Mouse (Mus musculus) hindlimb bud, embryonic 11.5 days (tissue): ENCODE results near the gene Tlcd2.
"Not testable (repeated sequence)": the region's sequence is repeated elsewhere in the genome, so short reads cannot be mapped to it uniquely, and the experiment has no call there.

Experiments
- DNase-seq: peaks from one replicate; pipeline ENCODE4 v3.0.0-alpha.2; 2012; ENCODE audit warnings: low read depth, low spot score; ENCODE audit errors: extremely low spot score

Gene Tlcd2

DNA sequence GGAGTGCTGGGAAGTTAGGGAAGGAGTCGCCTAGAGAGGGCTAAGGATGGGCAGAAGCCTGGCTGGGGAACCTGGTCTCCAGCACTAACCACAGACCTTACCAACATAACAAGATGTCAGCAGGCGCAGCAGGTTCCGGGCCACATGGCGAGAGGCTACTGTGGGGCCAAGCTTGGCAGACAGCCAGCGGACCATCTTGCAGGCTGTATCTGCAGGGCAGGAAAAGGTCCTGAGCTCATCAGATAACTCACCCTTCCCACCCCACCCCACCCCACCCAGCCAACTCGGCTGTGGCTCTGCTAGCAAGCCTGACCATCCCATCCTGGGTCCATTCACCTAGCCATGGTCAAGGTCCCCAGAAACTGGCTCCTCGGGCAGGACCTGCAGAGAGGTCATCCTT is 11.8 kb upstream of the Tlcd2 start:
- no peak for DNase-seq

DNA sequence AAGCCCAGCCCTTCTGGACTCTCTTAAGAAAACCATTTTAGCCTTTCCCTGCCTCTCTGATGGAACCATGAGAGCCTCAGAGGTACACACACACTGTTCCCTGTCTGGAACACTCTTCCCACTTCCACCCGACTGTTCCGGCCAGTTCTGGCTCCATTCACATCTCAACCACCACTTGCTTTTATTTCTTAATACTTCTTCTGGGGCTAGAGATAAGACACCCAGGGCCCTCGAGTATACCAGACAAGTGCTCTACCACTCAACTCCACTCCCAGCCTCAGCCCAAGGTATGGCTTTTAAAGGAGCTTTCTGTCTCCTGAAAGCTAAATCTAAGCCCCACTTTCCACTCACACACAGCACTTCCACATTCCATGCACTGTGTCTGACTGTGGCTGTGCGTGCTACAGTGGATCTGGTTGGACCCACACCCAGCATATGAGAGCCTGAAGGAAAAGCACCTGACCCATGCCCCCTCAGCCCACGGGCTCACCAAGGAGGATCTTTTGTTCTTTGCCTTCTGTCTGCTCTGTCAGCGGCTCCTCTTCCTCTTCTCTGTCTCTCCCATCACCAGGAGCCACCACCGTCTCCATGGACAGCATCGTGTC is 11.1 kb upstream of the Tlcd2 start:
- no peak for DNase-seq

DNA sequence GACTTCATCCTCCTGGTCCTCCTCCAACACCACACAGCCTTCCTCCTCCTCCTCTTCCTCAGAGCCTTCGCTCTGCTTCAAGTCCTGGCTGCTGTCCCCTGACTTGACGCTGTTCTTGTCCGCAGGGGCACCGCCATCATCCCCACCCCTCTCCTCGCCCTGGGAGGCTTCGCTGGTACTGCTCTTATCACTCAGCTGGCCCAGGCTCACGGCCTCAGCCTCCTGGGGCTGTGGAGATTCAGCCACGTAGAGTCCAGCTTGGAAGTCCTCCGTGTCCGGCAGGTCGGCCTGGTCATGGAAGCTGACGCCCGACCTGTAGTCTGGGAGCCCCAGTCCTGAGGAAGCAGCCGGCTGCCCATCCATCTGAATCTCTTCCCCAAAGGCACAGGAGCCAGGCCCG is 10.6 kb upstream of the Tlcd2 start:
- no peak for DNase-seq

DNA sequence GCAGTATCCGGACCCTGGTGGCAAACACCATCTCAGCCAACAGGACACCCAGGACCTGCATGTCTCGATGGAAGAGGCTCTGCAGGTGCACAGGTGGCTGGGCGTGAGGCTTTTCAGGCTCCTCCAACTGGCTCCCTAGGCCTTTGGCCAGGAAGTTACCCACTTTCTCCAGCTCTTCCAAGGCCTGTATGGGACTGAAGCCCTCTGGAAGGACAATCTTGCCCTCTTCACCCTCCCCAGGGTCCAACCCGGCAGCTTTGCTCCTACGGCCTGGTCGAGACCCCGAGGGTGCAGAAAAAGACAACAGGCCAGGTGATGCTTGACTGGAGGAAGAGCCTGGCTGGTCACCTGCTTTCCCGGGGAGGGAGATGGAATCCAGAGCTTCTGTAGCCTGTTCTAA is 9.4 kb upstream of the Tlcd2 start:
- DNase-seq = no peak

DNA sequence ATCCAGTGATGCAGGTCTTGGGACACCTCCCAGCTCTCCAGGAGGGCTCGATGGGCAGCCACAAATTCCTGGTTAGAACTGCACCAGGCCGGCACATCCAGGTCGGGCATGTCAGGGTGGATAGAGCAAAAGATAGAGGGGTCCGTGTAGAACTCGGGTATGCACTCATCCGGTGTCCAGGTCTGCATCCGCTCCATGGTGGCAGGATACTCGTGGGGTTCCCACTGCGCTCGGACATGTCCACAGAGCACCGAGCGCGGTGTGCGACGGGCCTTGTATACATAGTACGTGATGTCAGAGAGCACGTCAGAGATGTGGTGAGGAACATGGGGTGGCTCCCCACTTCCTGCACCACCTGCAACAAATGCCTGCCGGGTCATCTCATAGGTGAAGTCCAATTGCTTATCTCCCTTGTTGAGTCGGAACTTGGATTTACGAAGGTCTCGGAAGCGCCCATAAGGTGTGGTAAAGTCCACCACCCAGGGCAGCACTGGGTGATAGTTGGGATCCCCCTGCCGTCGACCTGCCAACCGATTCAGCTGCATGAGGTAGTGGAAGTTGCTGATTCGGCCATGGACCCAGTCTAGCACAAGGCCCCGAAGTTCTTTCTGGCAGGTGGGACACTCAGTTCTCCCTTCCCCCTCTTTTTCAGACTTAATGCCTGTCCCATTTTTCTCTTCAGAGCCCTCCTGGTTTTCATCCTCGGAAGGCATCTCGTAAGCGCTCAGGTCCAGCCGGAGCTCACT is 8.5 kb upstream of the Tlcd2 start:
- DNase-seq = no peak

DNA sequence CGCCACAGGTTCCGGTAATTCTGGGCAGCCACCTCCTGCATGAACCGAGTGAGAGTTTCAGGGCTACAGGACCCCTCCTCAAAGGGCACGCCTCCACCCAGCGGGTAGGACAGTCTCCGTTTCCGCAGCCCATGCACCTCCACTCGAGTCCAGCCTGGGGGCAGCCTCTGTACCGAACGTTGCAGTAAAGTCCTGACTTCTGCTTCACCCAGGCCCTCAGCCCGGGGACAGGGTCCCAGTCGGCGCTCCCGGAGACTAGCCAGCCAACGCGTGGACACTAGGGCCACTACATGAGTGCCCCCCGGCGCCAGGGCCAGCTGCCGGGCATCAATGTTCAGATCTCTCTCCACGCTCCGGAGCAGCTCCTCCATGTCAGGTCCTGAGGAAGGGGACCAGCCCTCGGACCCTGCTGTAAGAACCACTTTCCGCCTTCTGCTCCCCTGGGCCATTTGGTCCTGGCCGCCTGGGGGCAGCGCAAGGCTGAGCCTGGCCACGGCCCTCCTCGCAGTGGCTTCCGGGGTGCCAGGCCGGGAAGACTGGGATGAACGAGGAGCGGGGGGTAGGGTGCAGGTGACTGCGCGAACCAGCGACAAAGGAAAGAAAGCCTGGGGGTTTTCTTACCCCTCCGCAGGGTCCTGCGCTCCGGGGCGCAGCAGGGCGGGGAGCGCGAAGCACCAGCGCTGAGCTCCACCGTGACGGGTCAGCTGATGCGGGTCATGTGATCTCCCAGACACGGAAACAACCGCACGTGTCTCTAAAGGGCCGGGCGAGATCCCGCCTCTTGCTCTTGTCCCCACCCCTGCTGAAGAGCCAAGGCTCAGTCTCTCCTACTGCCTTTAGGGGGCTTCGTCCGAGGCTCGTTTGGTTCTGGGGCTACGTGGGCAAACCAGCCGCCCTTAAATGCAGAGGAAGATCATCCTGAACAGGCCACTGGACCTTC is 7.3 kb upstream of the Tlcd2 start, which contains the start of gene Wdr81:
Gene Wdr81, minus strand, starts transcription at position 727 of the 940 bp plus-strand sequence.
- DNase-seq = peak; percentile 64

DNA sequence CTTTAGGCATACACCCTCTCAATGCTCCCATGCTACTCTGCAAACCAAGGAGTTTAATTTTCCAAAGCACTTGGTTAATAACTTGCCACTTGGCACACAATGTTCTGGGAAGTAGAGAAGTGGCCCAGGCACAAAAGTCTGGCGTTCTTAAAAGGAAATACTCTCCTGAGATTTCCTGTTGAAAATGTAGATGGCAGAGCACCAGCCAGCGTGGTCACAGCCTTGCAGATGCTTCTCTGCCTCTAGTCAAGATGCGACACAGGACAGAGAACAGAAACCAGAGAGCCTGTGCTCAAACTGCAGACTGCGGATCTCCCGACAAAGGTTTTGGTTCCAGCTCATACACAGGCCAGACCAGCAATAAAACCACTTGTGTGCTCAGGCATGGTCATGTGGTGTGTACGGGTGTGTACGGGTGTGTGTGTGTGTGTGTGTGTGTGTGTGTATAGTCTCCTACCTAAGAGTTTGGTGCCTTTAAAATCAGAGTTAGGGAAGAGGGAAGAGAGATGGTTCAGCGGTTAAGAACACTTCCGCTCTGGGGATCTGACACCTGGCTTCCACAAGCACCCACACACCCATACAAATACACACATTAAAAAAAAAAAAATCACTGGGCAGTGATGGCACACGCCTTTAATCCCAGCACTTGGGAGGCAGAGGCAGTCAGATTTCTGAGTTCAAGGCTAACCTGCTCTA is 6.3 kb upstream of the Tlcd2 start:
- no peak for DNase-seq

DNA sequence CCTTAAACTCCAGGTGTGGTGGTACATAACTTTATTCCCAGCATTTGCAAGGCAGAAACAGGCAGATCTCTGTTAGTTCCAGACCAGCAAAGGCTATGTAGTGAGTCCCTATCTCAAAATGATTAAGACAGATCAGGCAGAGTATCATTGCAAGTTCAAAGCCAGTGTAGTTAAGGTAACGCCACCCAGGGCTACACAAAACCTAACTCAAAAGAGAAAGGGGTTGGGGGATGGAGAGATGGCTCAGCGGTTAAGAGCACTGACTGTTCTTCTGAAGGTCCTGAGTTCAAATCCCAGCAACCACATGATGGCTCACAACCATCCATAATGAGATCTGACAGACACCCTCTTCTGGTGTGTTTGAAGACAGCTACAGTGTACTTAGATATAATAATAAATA is 5.5 kb upstream of the Tlcd2 start:
- not testable (repeated sequence) for DNase-seq

DNA sequence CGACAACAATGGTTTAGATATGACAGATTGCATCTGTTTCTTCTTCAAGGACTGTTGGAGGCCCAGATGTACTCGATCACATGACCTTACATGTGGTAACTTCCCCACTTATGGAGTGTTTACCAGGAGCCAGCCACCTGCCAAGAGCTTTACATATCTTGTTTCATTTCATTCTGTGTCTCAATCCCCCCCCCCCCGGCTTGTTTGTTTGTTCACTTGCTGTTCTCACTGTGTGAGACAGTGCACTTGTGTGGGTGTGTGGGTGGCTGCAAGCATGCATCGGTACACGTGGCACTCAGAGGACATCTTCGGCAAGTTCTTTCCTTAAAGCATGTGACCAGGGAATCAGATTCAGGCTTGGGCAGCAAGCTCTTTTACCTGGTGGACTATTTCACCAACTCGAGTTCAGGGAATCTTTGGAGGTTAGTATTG is 5.1 kb upstream of the Tlcd2 start:
- no peak for DNase-seq

DNA sequence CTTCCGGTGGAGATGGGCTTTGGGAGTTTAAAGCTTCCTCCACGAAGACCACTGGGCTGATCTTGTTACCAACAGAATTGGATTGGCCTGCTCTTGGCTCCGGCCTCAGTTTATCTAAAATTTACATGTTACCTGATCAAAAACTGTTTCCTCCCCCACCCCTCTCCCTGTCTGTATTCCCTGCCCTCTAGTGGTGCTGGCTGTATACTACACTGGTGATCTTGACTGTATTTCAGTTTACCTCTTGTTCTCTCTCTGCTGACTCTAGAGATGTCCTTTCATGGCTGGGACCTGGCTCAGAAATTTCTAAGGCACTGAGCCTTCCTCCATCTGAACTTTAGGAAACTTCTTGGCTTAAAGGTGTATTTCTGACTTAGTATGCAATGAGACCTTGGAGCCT is 3.3 kb upstream of the Tlcd2 start:
- DNase-seq = no peak

DNA sequence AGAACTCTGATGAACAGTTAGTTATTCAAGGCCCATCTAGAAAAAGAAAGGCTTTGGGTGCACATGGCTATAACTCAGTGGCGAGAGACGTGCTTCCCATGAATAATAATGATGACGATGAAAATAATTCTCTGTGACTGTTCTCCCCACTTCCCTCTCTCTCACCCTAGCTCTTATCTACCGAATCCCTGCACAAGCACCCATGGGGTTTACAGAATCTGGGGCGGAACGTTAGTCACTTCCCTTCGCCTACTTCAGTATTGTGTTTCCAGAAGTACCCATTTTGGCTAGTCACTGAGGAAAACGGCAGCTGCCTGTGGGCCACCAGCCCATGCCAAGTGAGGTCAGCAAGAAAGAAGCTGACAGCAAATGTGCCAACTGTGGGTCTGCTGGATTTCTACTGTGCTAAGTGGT is 2.9 kb upstream of the Tlcd2 start:
- DNase-seq = no peak

DNA sequence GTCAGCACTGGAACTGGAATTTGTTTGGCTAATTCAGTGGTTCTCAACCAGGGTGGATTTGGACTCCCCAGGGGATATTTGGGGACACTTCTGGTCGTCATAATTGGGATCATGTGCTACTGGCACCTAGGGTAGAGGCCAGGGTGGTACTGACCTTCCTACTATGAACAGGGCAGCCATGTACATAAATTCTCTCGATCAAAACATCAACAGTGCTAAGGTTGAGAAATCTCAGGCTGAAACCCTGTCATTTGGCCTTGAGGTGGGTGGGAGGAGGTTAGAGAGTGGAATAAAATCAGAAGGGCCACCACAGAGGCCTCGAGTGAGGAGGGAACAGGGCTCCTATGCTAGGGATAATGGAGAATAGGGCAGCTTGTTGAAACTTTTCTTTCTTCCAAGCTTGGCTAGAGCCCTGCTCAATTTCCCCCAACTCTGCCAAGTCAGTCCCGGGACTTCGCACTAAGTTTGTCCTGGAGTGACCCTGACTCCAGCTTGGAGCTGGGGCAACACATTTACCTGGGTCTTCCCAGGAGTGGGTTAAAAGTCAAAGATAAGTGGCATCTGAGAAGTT is 2.3 kb upstream of the Tlcd2 start:
- DNase-seq = no peak

DNA sequence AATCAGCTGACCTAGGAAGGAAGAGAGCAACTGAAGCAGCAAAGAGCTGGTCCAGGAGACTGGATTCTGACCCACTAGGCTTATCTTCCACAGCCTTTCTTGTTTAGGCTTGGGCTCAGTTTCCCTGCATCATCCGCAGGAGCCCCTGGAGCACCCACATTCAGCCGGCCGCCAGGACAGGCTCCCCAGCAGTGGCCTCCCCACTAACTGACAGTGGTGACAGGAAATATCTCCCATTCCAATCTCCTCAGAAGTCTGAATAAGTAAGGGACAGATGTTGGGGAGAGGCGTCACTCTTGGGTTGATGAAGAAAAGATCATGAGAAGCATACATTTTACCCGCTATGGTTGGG is 1.8 kb upstream of the Tlcd2 start:
- DNase-seq = no peak

DNA sequence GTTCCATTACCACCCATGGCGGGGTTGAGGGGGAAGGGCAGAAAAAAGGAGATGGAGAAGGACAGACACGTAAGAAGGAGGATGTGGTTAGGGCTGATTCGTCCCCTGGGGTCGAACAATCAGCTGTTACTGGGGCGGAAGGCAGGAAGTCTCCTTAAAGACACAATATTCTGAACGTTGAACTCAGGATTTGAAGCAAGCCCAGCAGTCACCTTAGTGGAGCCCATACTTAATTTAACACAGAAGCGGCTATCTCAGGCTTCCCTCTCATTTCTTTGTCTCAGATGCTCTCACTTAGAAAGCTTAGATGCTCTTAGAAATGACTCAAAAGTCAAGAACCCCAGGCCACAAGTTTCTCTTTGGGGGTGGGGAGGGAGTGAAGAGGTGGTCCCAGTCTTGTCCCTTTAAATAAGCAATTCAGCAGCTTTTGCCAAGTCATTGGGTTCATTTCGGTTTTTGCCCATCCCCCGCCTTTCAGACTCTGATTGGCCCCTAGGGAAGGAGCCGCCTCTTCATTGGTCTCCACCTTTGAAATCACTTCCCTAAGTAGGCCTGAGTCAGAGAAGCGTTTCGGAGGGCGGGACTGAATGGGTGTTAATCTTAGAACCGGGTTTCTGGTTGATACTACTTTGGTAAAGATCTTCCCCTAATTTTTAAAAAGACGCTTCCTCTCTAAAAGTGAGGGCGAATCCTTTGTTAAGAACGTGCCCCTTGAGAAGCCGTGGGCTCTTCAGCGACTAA is 1.2 kb upstream of the Tlcd2 start:
- DNase-seq = peak; percentile 69

DNA sequence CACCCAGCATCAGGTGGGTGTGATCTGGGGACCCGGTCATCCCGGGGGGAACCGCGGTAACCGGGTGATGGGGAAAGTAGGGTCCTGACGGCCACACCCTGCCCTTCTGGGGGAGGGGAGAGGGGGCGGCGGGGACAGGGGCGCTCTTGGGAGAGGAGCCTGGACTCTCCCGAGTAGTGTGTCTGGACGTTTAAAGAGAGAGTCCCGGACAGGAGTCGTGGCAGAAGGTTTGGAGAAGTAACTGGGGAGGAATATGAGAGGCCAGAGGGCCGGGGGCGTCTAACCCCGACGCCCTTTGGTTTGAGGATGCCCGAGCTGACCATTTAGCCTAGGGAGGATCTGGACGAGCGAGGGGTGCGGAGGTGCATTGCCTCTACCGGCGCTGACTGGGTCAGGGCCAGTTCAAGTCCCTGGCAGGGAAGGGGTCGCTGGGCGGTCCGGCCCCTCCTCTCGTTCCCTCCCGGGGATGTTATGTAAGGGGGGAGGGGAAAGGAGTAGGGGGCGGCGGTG is 283 bp downstream of the Tlcd2 start:
- no peak for DNase-seq

DNA sequence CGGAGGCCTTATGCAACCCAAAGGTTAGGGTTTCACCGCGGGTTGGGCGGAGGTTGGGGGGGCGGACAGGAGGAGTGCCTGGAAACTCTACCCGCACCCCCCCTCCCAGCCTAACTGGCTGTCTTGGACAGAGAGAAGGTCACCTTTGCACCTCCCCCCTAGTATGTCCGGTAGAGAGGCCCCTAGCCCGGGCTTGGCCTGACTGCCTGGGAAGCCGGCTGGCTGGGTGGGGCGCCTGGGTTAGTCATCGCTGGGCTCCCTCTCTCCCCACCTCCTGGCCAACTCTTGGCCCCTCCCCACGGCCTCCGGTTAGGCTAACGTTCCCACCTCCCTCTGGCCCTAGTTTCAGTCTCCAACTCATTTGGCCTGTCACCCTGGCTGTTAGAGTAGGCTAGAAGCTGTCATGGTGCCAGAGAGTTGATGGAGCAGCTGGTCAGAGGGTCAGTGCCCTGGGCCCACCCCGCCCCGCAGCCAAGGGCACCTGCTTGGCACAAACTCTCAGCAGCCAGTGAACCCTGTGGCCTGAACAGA is 803 bp downstream of the Tlcd2 start:
- DNase-seq = no peak

DNA sequence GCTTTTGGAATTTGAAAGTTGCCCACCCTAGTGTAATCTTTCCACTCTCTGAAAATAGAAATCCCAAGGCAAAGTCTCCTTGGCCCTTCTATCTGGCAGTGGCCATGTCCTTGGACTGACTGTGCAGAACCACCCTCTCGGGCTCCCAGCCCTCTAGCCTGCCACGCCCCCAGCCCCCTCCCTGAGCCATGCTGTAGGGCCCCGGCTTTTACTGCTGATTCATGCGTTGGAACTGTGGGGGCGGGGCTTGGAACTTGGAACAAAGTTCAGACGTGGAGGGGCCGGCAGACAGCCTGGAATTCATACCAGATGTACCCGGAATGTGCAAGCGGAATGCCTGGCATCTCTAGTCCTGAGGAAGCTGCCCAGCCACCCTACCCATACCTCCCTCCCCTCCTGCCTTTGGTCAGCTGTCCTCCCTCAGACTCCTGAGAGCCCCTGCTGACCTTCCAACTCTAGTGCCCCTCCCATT is 1.4 kb downstream of the Tlcd2 start:
- peak; percentile 61 for DNase-seq

DNA sequence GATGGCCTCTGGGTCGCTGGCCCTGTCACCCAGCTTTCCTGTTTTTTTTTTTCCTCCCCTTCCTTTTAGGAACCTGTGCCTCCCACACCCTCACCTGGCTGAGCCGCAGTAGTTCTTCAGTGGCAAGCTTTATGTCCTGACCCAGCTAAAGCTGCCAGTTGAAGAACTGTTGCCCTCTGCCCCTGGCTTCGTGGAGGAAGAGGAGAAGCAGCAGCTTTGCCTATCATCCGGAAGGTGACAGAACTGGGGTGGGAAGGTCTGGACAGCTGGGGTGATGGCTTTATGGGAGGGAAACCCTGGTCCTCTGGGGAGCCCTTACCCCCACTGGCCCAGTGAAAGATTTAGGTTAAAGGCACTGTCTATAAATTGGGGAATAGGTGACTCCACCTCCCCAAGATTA is 2.1 kb downstream of the Tlcd2 start:
- no peak for DNase-seq

DNA sequence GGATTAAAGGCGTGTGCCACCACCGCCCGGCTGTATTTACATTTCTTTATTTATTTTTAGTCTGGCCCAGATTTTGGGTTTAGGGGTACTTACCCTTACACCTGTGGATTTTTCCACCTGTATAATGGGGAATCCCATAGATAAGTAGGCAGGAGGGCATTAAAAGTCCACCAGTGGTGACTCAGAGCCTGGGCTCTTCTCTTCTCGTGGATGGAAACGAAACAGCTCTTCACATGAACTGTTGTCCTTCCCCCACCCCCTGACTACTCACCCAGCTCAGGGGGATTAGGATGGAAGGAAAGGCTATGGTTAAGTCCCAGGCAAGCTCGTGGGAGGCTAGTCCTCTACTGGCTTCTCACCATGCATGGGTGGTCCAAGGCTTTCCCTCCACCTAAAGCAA is 2.9 kb downstream of the Tlcd2 start:
- DNase-seq = no peak

DNA sequence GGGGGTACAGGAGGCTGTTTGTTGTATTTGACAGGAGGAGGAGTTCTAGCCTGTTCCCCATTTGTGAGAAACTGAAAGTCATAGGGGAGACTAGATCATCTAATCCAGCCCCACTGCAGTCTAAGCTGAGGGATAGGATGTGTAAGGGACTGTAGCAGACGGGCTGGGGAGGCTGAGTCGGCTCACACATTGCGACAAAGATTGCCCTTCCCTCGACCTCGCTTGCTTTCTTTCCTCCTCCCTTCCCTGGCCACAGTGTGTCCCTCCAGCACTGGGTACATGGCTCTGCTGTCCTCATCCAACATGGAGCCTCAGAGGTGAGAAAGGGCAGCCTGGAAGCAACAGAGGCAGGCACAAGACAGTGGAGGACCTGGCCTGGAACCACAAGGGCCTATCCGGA is 3.5 kb downstream of the Tlcd2 start:
- DNase-seq = no peak
